Mouse (Mus musculus) gonadal fat pad, adult 2 months (tissue): ENCODE measurements around the gene Mbnl2. TPM values are rescaled to one million over a fixed set of nuclear protein-coding genes. Genes with fewer than 3 reads are reported as not detected.

Experiments used
- DNase-seq: peaks from one replicate; pipeline ENCODE4 v3.0.0-alpha.2; 2012; ENCODE audit warnings: low read depth
- polyA plus RNA-seq: library from polyadenylated mRNA; depleted of rRNA; stranded (reverse); fragments of >200 nt; gene quantifications from 2 replicates; pipeline ENCODE4 v1.2.3, GENCODE M21; 2012

Gene Mbnl2
- polyA plus RNA-seq, 1 experiment = 86.9 TPM

DNA sequence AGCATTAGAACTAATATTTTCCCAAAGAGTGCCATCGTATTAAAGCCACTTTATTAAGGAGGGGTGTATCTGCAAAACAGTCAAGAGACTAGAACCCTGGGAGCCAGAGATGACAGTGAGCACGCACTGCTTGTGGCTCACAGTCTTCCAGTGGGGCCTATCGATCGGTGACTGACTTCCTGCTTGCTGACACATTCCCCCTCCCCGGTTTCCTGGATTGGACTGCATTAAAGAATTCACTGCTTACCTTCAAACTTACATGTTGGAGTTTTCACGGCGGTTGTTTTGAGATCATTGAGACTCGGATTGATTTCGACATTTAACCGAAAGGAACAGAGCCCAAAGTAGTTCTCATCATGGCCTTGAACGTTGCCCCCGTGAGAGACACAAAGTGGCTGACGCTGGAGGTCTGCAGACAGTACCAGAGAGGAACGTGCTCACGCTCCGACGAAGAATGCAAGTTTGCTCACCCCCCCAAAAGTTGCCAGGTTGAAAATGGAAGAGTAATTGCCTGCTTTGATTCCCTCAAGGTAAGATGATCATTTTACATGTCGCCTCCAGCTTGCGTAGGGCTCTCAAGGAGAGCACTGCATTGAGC is 49.5 kb downstream of the Mbnl2 start:
- no peak for DNase-seq

DNA sequence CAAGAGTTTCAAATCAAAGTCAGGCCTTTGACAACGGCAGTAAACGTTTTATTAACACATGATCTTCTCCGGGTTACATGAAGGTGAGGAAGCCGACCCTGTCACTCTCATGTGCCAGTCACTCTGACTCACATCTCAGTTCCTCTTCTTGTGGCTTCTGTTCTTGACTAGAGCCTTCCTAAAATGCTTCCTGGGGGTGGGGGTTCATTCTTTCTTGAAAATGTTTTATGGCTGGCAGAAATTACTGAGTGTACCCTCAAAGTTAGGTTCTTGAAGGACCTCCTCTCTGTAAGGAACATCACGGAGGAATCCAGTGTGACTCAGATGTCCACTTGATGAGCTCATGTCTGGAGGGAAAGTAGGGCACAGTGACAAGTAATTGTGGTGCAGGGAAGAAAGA is 50.2 kb downstream of the Mbnl2 start:
- no peak for DNase-seq

DNA sequence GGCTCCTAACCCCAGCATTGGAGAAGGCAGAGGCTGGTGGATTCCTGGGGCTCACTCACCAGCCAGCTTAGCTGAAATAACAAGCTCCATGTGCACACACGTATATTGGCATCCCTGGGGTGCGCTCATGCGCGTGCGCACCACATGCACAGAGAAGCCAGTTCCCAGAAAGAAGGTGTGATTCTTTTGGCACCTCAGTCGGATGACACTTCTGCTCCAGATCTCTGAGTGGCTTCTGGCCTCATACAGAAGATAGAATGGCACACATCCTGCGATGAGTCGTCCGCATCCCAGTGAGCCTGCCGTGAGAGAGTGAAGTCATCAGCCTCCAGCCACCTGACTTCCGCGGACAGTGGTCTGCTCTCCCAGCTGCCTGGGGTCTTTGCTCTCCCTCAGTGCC is 55.0 kb downstream of the Mbnl2 start:
- no peak for DNase-seq

DNA sequence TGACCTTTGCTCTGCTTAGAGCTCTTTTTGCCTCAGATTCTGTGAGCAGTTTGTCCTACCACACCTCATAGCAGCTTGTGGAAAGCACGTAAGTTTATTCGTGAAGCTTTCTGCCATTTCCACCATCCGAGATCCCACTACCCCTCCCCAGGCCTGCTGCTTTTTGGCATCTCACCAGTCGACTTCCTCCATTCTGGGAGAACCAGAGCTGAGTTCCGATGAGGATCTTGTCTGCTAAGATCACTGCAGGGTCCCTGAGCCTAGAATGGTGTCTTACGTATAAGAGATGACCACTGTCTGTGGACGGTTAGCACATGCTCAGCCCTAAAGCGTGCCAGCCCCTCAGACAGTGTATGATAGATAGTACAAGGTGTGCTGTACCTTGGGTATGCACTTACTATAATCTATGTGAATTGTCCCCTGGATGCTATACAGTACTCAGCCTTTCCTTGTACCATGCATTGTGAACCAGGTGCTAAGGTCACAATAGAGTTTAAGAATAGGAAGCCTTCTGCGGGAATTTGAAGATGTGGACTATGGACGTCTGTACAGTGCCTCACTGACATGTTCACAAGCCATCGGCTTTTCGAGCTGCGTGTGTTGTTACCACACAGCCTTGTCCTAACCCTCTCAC is 55.5 kb downstream of the Mbnl2 start:
- no peak for DNase-seq

DNA sequence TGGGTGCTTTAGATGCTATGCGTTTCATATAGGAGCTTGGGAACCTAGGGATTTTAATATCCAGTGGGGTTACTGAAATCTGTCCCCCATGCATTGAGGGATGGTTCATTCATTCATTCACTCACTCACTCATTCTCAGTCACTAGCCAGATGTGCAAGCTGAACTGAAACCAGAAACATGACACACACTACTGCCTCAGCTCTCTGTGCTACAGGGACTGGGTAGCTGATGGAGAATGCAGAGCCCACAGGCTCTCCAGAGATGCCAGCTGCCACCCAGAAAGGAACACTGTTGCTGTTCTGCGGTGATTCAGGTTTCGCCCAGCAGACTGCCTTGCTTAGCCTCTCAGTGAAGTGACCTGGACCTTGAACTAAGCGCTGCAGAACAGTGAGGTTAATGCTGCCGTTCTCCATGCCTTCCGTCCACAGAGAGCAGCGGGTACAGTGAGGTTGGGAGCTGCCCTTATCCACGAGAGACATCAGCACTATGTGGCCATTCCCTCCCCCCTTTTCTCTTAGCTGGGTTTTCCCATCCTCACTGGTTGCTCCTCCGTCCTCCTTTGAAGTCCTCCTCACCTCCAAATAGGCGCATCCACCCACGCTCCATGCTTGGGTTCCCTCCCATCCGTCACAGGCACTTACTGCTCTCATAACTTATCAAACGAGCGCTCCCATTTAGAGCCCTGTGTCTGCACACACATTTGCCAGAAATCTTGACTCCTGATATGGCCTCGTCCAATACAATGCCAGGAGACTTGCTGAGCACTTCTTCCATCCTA is 58.2 kb downstream of the Mbnl2 start:
- DNase-seq = no peak

DNA sequence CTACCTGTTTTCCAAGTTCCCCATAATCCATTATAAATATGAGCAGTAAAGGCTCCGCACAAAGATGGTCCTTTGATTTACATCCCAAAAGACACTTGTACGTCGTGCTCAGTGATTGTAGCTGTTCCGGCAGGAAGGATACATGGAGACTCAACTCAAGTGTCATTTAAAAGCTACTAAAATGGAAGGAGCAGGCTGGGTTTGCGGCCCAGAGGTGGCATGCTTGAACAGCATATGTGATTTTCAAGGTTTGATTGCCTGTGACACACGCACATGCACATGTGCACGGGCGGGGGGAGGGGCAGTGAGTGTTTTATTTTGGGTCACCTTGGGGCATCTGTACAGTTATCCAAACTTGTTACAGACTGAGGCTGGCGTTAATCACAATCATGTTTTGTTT is 59.9 kb downstream of the Mbnl2 start:
- no peak for DNase-seq

DNA sequence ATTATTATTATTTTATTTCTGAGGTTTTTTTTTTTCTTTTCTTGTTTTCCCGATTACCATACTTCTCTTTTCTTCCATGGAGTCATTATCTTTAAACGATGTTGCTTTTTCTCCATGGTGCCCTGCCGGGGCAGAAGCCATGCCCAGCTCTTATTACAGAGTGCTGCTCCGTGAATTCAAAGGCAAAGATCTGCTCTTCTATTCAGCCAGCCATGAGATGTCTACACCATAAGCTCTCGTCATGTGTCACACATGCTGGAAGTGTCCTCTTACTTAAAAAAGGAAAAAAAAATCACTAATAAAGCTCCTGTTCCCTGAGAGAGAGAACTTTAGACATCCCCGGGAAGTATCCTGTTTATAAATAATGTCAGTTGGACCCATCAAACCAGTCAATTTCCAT is 60.4 kb downstream of the Mbnl2 start:
- DNase-seq = no peak

DNA sequence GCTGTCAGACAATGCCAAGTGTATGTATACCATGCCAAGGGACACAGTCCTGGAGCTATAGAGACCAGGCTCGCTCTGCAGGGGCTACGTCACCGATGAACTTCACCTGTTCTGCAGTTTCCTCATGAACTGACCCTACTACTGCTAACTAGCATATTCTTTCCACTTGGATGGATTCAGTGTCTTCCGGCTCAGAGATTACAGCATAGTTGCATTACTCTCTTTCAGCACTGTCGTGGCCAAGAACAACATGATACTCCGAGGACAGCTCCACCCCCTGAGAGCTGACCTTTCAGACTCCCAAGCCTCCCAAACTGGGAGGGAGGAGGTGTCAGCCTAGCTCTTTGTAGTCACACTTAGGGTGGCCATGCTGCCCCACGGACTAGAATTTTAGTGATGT is 60.9 kb downstream of the Mbnl2 start:
- peak; percentile 70 for DNase-seq

DNA sequence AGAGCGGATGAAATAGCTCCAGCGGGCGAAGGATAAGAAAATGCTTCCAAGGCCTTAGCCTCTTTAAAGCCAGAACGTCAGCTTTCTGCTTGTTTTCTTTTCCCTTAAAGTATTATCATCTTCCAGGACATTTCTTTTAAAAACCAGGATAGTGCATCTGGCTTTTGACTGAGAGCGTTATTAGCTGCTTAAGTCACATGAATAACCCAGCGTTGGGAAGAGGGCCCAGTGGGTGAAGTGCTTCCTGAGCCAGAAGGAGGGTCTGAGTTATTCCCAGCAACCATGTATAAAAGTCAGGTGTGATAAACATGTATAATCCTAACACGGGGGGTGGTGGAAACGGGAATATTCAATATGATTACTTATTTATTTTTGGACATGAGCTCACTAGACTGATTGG is 61.4 kb downstream of the Mbnl2 start:
- DNase-seq = no peak

DNA sequence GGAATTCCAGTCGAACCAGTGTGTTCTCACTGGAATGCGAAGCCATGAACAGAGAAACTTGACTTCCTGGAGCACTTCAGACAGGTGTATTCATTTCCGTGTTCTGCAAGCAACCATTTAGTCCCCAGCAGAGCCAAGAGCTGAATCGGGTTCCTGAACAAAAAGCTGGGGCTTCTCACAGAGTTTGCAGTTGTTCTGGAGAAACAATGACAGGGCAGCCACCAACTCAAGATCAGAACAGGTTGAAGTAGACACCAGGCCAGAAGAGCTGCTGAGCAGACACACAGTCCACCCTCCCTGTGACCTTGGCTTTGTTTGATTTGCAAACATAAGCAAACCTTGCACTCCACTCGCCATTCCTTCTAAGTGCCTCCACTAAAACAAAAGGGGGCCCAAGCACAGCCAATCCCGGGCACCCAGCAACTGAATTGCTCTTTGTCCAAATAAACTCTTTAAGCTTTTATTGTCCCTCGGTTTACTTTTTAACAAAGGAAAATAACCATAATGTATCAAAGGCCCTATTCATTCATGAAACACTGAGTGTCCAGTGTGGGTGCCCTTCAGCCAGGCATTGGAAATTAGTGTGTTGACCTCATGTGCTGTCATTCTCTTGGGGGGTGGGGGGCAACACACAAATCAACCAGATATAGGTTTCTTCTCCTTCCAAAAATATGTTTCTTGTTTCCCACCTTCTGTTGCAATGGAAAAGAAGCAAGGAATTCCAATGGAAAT is 62.4 kb downstream of the Mbnl2 start:
- no peak for DNase-seq

DNA sequence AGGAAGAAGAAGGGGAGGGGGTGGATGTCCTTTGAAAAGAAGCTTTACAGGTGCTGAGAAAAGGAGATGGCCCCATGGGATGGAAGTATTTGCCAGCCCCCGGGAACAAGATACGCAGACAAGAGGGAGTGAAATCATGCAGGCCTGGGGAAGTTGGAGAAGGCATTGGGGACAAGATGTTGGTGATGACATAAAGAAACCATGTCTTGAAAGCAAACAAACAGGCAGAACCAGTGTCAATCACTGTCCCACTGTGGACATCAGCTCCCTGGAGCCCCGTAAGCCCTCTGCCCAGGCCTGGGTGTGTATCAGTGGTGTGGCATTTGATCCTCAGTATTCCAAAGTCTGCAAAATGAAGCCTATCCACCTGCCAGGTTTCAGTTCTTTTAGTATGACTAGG is 63.2 kb downstream of the Mbnl2 start:
- no peak for DNase-seq

DNA sequence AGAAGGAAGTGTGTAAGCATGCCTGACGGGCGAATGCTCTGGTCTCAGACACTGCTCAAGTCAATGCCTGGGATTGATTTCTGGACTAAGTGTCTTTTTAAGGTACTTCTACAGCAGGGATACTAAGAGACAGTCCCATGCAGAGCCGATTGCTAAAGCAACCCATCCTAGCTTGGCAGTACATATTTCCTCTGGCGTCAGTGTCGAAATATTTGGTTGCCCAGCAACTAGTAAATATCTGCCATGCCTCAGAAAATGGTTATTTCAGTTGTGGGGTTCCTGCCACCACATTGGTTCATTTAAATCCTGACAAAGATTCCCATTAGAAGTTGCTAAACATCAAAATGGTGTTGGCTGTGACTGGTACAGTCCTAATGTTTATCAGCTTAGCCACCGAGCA is 66.4 kb downstream of the Mbnl2 start:
- no peak for DNase-seq

DNA sequence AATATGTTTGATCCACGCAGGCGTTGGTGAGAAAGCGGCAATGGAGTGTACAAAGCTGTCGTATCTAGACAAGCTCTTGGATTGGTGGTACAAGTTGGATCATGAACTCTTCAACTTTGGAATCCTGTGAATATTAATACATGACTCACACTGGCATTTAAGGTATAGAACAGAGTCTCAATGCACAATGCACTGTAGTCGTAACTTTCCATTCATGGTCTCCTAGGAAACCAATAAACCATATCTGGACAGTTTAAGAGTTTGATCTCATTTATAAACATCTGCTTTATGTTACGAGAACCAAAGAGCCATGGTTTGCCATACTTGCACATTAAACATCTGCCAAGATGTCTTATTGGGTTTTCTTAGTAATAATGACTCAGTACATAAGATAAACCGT is 66.9 kb downstream of the Mbnl2 start:
- no peak for DNase-seq

DNA sequence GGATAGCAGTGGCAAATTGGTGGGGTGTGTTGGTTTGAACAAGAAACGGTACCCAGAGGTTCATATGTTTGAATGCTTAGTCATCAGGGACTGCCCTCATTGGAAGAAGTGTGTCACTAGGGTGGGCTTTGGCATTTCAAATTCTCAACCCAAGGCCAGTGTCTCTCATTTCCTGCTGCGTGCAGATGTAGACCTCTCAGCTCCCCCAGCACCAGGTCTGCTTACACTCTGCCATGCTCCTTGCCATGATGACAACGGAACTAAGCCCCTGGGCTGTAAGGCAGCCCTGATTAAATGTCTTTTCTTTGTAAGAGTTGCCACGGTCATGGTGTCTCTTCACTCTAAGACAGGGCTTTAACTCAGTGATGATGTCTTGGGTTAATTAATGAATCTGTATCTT is 69.2 kb downstream of the Mbnl2 start:
- no peak for DNase-seq

DNA sequence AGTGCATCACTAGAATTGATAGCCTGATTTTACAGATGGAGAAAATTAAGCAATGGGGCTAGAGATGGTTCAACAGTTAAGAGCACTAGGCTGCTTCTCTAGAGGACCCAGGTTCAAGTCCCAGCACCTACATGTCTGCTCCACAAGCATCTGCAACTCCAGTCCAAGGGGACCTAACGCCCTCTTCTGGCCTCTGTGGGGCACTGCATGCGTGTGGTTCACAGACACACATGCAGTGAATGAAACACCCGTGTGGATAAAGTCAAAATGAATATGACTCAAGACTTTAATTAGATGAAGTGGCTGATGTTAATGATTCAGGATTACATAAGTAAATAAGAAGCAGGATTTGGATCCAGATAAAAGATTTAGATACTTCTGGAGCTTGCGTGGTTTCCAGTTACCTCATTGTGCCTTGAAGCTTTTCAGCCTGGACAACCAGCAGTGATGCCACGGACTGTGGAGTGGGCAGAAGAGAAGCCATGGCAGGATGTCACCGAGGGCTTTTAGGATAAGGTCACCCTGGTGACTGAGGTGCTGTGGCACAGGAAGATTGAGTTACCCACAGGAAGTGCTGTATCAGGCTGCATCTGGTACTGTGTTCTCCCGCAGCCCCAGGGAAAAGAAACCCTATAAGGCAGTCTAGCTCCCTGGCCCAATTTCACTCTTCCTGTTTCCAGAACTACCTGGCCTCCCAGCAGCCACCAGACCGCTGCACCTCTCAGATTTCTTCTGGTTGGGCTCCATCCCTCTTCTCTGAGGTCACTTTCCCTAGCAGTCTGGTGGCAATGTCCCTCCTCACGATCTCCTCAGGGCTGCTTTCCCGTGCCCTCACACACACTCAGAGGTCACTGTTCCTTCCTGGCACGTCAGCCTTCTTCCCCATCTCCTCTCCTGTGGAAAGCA is 72.2 kb downstream of the Mbnl2 start:
- DNase-seq = no peak

DNA sequence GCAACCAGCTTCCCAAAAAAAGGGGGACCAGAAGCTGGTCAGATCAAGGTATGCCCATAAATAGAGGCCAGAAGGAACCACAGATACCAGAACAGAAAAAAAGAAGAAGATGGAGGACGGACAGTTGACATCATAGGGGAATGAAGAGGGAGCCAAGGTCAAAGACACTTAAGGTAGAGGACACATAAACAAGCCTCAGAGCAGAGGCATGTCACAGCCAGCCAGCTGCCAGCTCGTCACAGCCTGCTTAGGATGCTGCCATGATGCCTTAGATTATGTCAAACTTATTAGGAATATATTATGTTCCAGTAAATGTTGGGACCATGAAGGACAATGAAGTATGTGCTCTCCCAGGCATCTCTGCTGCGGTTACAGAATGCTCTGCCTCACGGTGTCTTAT is 73.9 kb downstream of the Mbnl2 start:
- DNase-seq = no peak

DNA sequence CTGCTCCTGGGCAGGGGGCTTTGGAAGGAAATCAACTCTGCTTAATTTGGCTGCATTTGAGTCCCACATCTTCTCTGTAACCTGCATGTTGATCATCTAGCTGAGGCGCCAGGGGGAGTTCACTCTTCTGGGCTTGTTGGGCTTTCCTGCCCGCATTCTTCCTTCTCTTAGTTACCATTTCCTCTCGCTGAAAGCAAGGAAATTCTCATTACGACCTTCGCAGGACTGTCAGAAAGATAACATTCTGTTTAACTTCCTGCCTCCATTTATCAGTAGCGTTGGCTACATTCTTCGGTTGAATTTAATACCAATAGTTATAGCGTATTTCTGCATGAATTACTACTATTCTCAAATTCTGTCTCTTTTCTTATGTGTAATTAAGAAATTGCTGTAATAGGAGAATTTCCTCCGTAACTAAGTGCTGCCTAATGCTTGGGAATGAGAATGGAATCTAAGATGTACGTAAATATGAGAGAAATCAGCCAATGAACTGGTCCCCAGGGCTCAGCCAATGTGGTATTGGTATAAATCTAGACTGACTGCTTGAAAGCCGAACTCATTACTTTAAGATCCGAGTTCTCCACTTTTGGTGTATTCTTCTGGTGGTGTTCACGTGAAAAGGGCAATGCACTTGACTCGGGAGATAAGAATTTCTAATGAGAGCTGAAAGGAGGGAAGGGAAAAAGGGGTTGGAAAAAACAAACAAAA is 76.8 kb downstream of the Mbnl2 start:
- DNase-seq = no peak

DNA sequence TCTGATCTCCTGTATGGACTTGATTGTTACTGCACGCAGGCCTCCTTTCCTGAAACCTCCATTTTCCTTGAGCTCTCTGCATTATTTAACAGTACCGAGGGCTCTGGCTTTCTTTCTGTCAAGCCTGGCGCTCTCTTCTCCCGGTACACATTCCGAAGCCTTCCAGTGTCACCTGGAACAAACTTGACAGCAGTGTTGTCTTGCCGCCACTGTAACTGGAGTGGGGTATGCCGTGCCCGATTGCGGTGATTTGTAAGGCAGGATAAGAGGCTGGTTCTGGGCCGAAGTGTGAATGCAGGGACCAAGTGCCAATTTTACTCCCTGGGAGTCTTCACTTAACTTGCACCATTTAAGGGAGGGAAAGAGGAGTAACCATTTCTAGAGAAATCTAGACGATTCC is 77.7 kb downstream of the Mbnl2 start:
- DNase-seq = no peak

DNA sequence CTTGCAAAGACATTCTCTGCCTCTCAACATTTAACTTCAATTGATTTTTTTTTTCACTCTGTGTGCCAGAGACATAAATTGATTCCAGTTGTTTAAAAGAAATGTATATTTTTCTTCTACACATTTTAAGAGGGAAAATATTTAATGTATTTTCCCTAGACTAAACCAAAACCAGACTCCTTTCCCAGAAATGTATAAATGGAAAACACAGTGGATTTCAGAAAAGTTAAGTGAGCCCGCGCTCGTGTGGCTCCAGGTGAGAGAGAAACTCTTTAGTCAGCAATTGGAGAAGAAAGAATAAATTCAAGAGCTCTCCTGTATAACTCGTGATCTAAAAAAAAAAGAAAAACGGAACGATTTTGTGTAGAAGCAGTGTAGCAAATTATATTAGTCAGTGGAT is 79.1 kb downstream of the Mbnl2 start:
- no peak for DNase-seq

DNA sequence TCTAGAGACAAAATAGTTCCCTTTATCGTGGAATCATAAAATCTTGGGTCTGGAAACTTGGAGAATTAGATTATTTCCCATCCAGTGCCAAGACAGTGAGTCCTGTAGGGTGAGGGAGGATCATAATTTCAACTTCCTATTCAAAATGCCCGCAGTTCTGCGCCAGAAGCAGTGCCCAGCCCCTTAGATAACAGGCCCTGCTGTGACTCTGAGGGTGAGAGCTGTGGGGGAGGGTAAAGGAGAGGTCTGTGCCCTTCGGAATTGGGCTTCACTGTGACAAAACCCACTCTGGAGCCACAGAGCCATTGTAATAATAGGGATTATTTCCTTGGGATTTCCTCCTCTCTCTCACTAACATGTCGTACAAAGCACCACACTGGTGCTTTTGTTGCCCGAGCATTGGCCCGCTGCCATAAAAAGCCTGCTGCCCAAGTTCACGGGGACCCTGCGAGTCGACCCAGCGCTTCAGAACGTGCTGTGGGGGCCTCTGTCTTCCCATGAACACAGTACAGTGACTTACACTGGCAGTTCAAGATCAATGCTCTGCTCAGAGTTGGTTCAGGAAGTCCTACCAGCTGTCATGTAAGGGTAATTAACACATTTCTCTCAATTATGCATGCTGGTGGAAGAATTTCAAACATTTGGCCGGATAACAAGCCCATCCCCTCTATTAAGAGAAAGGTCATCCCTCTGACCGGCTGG is 79.7 kb downstream of the Mbnl2 start:
- no peak for DNase-seq
